Mouse (Mus musculus): ENCODE measurements around the gene Adgrf1. TPM values are rescaled to one million over a fixed set of nuclear protein-coding genes. Genes with fewer than 3 reads are reported as not detected.

Adgrf1 gene
- polyA plus RNA-seq, 2 experiments = 0.66 to 0.69 TPM

- Histone ChIP-seq H3K27me3 (ENCODE audit: control insufficient read depth, insufficient read depth, low read length) (no peaks in the 10 kb centered on the region), H3K9me3 (ENCODE audit: control insufficient read depth, low read length) (no peaks in the 10 kb centered on the region), H3K27ac (no peak overlapping the region), H3K9ac (replicated peaks) (no peak overlapping the region), H3K36me3 (replicated peaks; ENCODE audit: control insufficient read depth, insufficient read depth, low read depth) (no peaks in the 10 kb centered on the region), H3K4me2 (ENCODE audit: low read depth) (no peak overlapping the region), H3K4me3 (ENCODE audit: insufficient read depth in 1 of 2, low read depth in 2 of 2, low read length in 2 of 2) (no peak overlapping the region), H3K4me1 (replicated peaks; ENCODE audit: control insufficient read depth in 2 of 2, insufficient read depth in 2 of 2, low read length in 1 of 2) (peaks cover 0 to 5% of the 10 kb centered on the region in 2 experiments; a peak in 1 of 4 replicates)
- 53% methylated on average over 3 of the region's 3 CpGs for WGBS (ENCODE audit: insufficient replicate concordance)
- no peak for TF ChIP-seq CTCF (IDR thresholded peaks at IDR 0.05; ENCODE audit: low read depth)
- no peak for TF ChIP-seq EP300 (IDR thresholded peaks at IDR 0.05; ENCODE audit: low read depth)
- ATAC-seq (ENCODE audit: insufficient read depth) (no peak), DNase-seq (ENCODE audit: low read depth in 3 of 3, low spot score in 3 of 3) (no peak)
Observed at GRCm38 (mm10) chr17:43247245-43247644, 22.9 kb upstream of the Adgrf1 start.

GRCm38 (mm10) chr17:43249645-43250044 lies 20.5 kb upstream of the Adgrf1 start:
- no peak overlapping the region for H3K27ac ChIP-seq
- no peaks in the 10 kb centered on the region for H3K36me3 ChIP-seq (replicated peaks; ENCODE audit: control insufficient read depth, insufficient read depth, low read depth)
- TF ChIP-seq EP300 (IDR thresholded peaks at IDR 0.05; ENCODE audit: low read depth) (no peak), CTCF (IDR thresholded peaks at IDR 0.05; ENCODE audit: low read depth) (no peak)
- no peak overlapping the region for H3K9ac ChIP-seq (replicated peaks)
- ATAC-seq (ENCODE audit: insufficient read depth) = no peak
- WGBS (ENCODE audit: insufficient replicate concordance) = 20% methylated on average over 3 of the region's 3 CpGs
- no peak overlapping the region for H3K4me2 ChIP-seq (ENCODE audit: low read depth)
- no peak overlapping the region for H3K4me3 ChIP-seq (ENCODE audit: insufficient read depth in 1 of 2, low read depth in 2 of 2, low read length in 2 of 2)
- peaks cover 0 to 4% of the 10 kb centered on the region in 2 experiments; a peak in 1 of 4 replicates for H3K4me1 ChIP-seq (replicated peaks; ENCODE audit: control insufficient read depth in 2 of 2, insufficient read depth in 2 of 2, low read length in 1 of 2)
- no peak for DNase-seq (ENCODE audit: low read depth in 3 of 3, low spot score in 3 of 3)
- no peaks in the 10 kb centered on the region for H3K9me3 ChIP-seq (ENCODE audit: control insufficient read depth, low read length)
- H3K27me3 ChIP-seq (ENCODE audit: control insufficient read depth, insufficient read depth, low read length) = no peaks in the 10 kb centered on the region

- Histone ChIP-seq H3K27me3 (ENCODE audit: control insufficient read depth, insufficient read depth, low read length) (no peaks in the 10 kb centered on the region), H3K9me3 (ENCODE audit: control insufficient read depth, low read length) (no peaks in the 10 kb centered on the region), H3K4me3 (ENCODE audit: insufficient read depth in 1 of 2, low read depth in 2 of 2, low read length in 2 of 2) (no peak overlapping the region), H3K4me2 (ENCODE audit: low read depth) (no peak overlapping the region), H3K9ac (replicated peaks) (no peak overlapping the region), H3K36me3 (replicated peaks; ENCODE audit: control insufficient read depth, insufficient read depth, low read depth) (no peaks in the 10 kb centered on the region), H3K27ac (no peak overlapping the region), H3K4me1 (replicated peaks; ENCODE audit: control insufficient read depth in 2 of 2, insufficient read depth in 2 of 2, low read length in 1 of 2) (peaks cover 0 to 4% of the 10 kb centered on the region in 2 experiments; a peak in 1 of 4 replicates)
- DNase-seq (ENCODE audit: low read depth in 3 of 3, low spot score in 3 of 3) = no peak
- 45% methylated on average over 5 of the region's 5 CpGs for WGBS (ENCODE audit: insufficient replicate concordance)
- no peak for ATAC-seq (ENCODE audit: insufficient read depth)
- no peak for TF ChIP-seq EP300 (IDR thresholded peaks at IDR 0.05; ENCODE audit: low read depth)
- TF ChIP-seq CTCF (IDR thresholded peaks at IDR 0.05; ENCODE audit: low read depth) = no peak
Observed at GRCm38 (mm10) chr17:43251249-43252125, 18.6 kb upstream of the Adgrf1 start.

GRCm38 (mm10) chr17:43252846-43253245 lies 17.3 kb upstream of the Adgrf1 start:
- H3K4me3 ChIP-seq (ENCODE audit: insufficient read depth in 1 of 2, low read depth in 2 of 2, low read length in 2 of 2) = no peak overlapping the region
- no peak overlapping the region for H3K27ac ChIP-seq
- 67% methylated on average over 11 of the region's 11 CpGs for WGBS (ENCODE audit: insufficient replicate concordance)
- no peaks in the 10 kb centered on the region for H3K27me3 ChIP-seq (ENCODE audit: control insufficient read depth, insufficient read depth, low read length)
- peaks cover 0 to 4% of the 10 kb centered on the region in 2 experiments; a peak in 1 of 4 replicates for H3K4me1 ChIP-seq (replicated peaks; ENCODE audit: control insufficient read depth in 2 of 2, insufficient read depth in 2 of 2, low read length in 1 of 2)
- H3K4me2 ChIP-seq (ENCODE audit: low read depth) = no peak overlapping the region
- no peaks in the 10 kb centered on the region for H3K36me3 ChIP-seq (replicated peaks; ENCODE audit: control insufficient read depth, insufficient read depth, low read depth)
- ATAC-seq (ENCODE audit: insufficient read depth) (no peak), DNase-seq (ENCODE audit: low read depth in 3 of 3, low spot score in 3 of 3) (no peak)
- H3K9me3 ChIP-seq (ENCODE audit: control insufficient read depth, low read length) = no peaks in the 10 kb centered on the region
- TF ChIP-seq EP300 (IDR thresholded peaks at IDR 0.05; ENCODE audit: low read depth) (no peak), CTCF (IDR thresholded peaks at IDR 0.05; ENCODE audit: low read depth) (no peak)
- H3K9ac ChIP-seq (replicated peaks) = no peak overlapping the region

GRCm38 (mm10) chr17:43254261-43254660 lies 15.9 kb upstream of the Adgrf1 start:
- Histone ChIP-seq H3K36me3 (replicated peaks; ENCODE audit: control insufficient read depth, insufficient read depth, low read depth) (no peaks in the 10 kb centered on the region), H3K4me3 (ENCODE audit: insufficient read depth in 1 of 2, low read depth in 2 of 2, low read length in 2 of 2) (no peak overlapping the region), H3K27me3 (ENCODE audit: control insufficient read depth, insufficient read depth, low read length) (no peaks in the 10 kb centered on the region), H3K4me2 (ENCODE audit: low read depth) (no peak overlapping the region), H3K9ac (replicated peaks) (no peak overlapping the region), H3K9me3 (ENCODE audit: control insufficient read depth, low read length) (no peaks in the 10 kb centered on the region), H3K4me1 (replicated peaks; ENCODE audit: control insufficient read depth in 2 of 2, insufficient read depth in 2 of 2, low read length in 1 of 2) (peaks cover 0 to 4% of the 10 kb centered on the region in 2 experiments; a peak in 1 of 4 replicates), H3K27ac (no peak overlapping the region)
- 27% methylated on average over 3 of the region's 3 CpGs for WGBS (ENCODE audit: insufficient replicate concordance)
- DNase-seq (ENCODE audit: low read depth in 3 of 3, low spot score in 3 of 3) (no peak), ATAC-seq (ENCODE audit: insufficient read depth) (no peak)
- TF ChIP-seq CTCF (IDR thresholded peaks at IDR 0.05; ENCODE audit: low read depth) = no peak
- no peak for TF ChIP-seq EP300 (IDR thresholded peaks at IDR 0.05; ENCODE audit: low read depth)
